Mouse (Mus musculus): ENCODE measurements around the gene Shisa3.

Shisa3 gene

GRCm38 (mm10) chr5:67633831-67634268 is 26.2 kb downstream of the Shisa3 start:
- DNase-seq = no peak

GRCm38 (mm10) chr5:67634339-67634738 is 26.7 kb downstream of the Shisa3 start:
- DNase-seq = no peak

GRCm38 (mm10) chr5:67640596-67641312 is 33.1 kb downstream of the Shisa3 start:
- no peak for DNase-seq

GRCm38 (mm10) chr5:67641406-67642120 is 33.9 kb downstream of the Shisa3 start:
- DNase-seq = no peak

- DNase-seq = no peak
Observed at GRCm38 (mm10) chr5:67643537-67644255, 36.0 kb downstream of the Shisa3 start.

GRCm38 (mm10) chr5:67646756-67647529 is 39.3 kb downstream of the Shisa3 start:
- no peak for DNase-seq

GRCm38 (mm10) chr5:67647568-67647967 is 39.9 kb downstream of the Shisa3 start:
- peak; percentile 20 for DNase-seq

- DNase-seq = no peak
Observed at GRCm38 (mm10) chr5:67649156-67649555, 41.5 kb downstream of the Shisa3 start.

GRCm38 (mm10) chr5:67650021-67650420 is 42.3 kb downstream of the Shisa3 start:
- no peak for DNase-seq

GRCm38 (mm10) chr5:67652468-67652867 is 44.8 kb downstream of the Shisa3 start:
- DNase-seq = no peak

- no peak for DNase-seq
Observed at GRCm38 (mm10) chr5:67653543-67653942, 45.9 kb downstream of the Shisa3 start.

GRCm38 (mm10) chr5:67654572-67654971 is 46.9 kb downstream of the Shisa3 start:
- no peak for DNase-seq

GRCm38 (mm10) chr5:67655696-67656519 is 48.2 kb downstream of the Shisa3 start:
- DNase-seq = no peak

GRCm38 (mm10) chr5:67656821-67657259 is 49.2 kb downstream of the Shisa3 start:
- no peak for DNase-seq

GRCm38 (mm10) chr5:67659864-67660263 is 52.2 kb downstream of the Shisa3 start:
- DNase-seq = no peak

- no peak for DNase-seq
Observed at GRCm38 (mm10) chr5:67662715-67663114, 55.0 kb downstream of the Shisa3 start.

GRCm38 (mm10) chr5:67669436-67669896 is 61.8 kb downstream of the Shisa3 start:
- DNase-seq = peak; percentile 50

- DNase-seq = no peak
Observed at GRCm38 (mm10) chr5:67670158-67670557, 62.5 kb downstream of the Shisa3 start.

- DNase-seq = no peak
Observed at GRCm38 (mm10) chr5:67673008-67673407, 65.3 kb downstream of the Shisa3 start.
